Mouse (Mus musculus): ENCODE measurements around the gene Hdac11.

DNA sequence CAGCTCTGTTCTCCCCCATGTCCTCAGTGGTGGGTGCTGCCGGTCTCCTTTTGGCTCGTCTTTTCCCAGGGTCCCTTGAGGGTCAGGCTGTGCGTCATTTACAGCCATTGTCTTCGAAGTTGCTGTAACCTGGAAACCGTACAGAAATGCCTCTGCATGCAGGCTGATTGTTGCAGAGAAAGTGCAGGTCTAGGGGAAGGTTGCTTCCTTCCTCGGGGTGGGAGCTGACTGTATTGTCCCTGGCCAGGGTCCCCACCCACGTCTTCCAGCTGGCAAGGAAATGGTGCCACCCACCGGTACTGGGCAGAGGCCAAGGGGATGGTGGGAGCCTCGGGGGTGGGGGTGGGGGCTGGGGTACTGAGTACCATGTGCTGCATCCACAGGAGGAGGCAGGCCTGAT, 62.0 kb downstream of the Hdac11 start:
- TF ChIP-seq POLR2A (IDR thresholded peaks at IDR 0.05; ENCODE audit: borderline replicate concordance, extremely low read depth, low read depth, low read length) (no peak), CTCF (IDR thresholded peaks at IDR 0.05; ENCODE audit: insufficient read depth, low read length) (no peak)
